Mouse (Mus musculus) NIH3T3 (cell line): ENCODE measurements around the gene Vmn2r109.
"Not testable (repeated sequence)": the region's sequence is repeated elsewhere in the genome, so short reads cannot be mapped to it uniquely, and the experiment has no call there.

Experiments used
- DNase-seq: peaks from one replicate; pipeline ENCODE4 v3.0.0-alpha.2; 2012; ENCODE audit warnings: low read depth

The Vmn2r109 gene

GRCm38 (mm10) chr17:20564656-20565055, at the start of gene Vmn2r109:
Gene Vmn2r109, minus strand, starts transcription at chr17:20564756.
- no peak for DNase-seq

GRCm38 (mm10) chr17:20596323-20596722, 31.8 kb upstream of the Vmn2r109 start, which contains the start of gene Vmn2r110:
Gene Vmn2r110, minus strand, starts transcription at chr17:20596423.
- no peak for DNase-seq

GRCm38 (mm10) chr17:20508247-20508646, 56.3 kb downstream of the Vmn2r109 start:
- DNase-seq: not testable (repeated sequence)

GRCm38 (mm10) chr17:20497858-20498257, 66.7 kb downstream of the Vmn2r109 start, which contains the start of gene Vmn1r225:
Gene Vmn1r225, plus strand, starts transcription at chr17:20498158.
- no peak for DNase-seq
